Mouse (Mus musculus): Measurements from ENCODE around the gene Kcns1. TPM values are rescaled to one million over a fixed set of nuclear protein-coding genes. Genes with fewer than 3 reads are reported as not detected.

Kcns1 gene
- total RNA-seq, 1 experiment: 0.80 TPM

DNA sequence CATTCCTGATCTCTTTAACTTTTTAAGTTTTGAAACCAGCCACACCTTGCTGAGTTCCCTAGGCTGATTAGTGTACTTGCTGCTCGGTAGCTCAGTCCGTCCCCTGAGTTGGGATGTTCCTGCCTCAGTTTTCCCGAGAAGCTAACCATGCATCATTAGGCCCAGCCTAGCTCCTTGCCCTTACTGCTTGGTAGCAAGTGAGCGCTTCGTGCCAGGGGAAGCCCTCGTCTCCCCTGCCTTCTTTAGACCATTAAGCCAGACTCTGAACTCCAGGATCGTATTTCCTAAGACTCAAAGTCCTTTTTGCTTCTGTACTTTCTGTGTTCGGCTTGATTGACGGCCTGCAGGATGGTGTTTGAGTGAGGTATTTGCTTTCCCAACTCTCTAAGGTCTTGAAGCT lies 12.4 kb upstream of the Kcns1 start:
- in situ Hi-C loops (cut with MboI; ENCODE audit: low sequenced_read_pairs in 2 of 2, unreplicated experiment in 2 of 2): no loop called here
- H3K9me3 ChIP-seq (ENCODE audit: control insufficient read depth, insufficient read depth, low read depth, low read length): no peaks in the 10 kb centered on the region
- H3K27ac ChIP-seq (ENCODE audit: insufficient read depth, low read depth, low read length, poor library complexity, severe bottlenecking): no peak overlapping the region
- TF ChIP-seq ZC3H11A (IDR thresholded peaks at IDR 0.05; ENCODE audit: borderline replicate concordance, low read depth, low read length): no peak
- TF ChIP-seq HCFC1 (IDR thresholded peaks at IDR 0.05; ENCODE audit: borderline replicate concordance, insufficient read depth, low read length): no peak
- no peak for TF ChIP-seq MAFK (IDR thresholded peaks at IDR 0.05; ENCODE audit: insufficient read depth, low read depth, low read length)
- TF ChIP-seq CHD2 (IDR thresholded peaks at IDR 0.05; ENCODE audit: low read depth, low read length): no peak
- no peak for TF ChIP-seq ZNF384 (IDR thresholded peaks at IDR 0.05; ENCODE audit: low read depth, low read length)
- no peak overlapping the region for H3K4me3 ChIP-seq (ENCODE audit: insufficient read depth in 1 of 2, low read depth in 1 of 2, low read length in 2 of 2, poor library complexity in 1 of 2, severe bottlenecking in 1 of 2)
- no peaks in the 10 kb centered on the region for H3K36me3 ChIP-seq (ENCODE audit: control insufficient read depth, insufficient read depth, low read length, poor library complexity, severe bottlenecking)
- peaks cover 0 to 5% of the 10 kb centered on the region in 2 experiments; a peak in 1 of 4 replicates for H3K4me1 ChIP-seq (ENCODE audit: control insufficient read depth in 2 of 2, insufficient read depth in 2 of 2, low read length in 2 of 2, poor library complexity in 1 of 2)
- no peak overlapping the region for H3K9ac ChIP-seq (ENCODE audit: insufficient read depth, low read depth, low read length, poor library complexity, severe bottlenecking)
- DNase-seq (ENCODE audit: low read depth, low spot score): no peak

DNA sequence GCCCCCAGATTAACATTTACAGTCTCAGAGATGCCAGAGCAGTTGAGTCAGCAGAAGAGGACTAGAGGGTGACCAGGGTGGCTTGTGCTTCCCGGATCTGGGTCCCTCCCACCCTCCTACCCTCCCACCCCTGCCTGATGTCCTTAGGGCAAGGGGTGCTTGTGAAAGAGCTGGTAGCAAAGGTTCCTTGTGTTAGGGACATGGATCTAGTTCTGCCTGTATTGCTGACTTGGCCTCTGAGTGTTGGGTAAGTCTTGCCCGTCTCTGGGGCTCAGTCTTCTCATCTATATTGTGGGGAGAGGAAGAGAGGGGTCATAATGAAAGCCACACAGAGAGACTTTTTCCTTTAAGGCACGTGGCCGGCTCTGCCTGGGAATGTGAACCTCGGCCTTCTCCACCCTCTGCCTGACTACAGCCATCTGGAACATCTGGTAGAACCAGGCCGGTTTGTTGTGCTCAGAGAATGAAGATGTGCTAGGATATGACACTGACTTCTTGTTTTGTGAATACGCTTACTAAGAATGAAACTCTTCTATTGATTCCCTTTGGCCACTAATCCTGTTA lies 11.9 kb upstream of the Kcns1 start, which contains the start of gene Wfdc5:
Gene Wfdc5 (minus strand): TSS at position 51 of the 564 bp plus-strand sequence.
- in situ Hi-C loops (cut with MboI; ENCODE audit: low sequenced_read_pairs in 2 of 2, unreplicated experiment in 2 of 2): no loop called here
- Histone ChIP-seq H3K4me1 (ENCODE audit: control insufficient read depth in 2 of 2, insufficient read depth in 2 of 2, low read length in 2 of 2, poor library complexity in 1 of 2) (peaks cover 0 to 5% of the 10 kb centered on the region in 2 experiments; a peak in 1 of 4 replicates), H3K9me3 (ENCODE audit: control insufficient read depth, insufficient read depth, low read depth, low read length) (no peaks in the 10 kb centered on the region), H3K9ac (ENCODE audit: insufficient read depth, low read depth, low read length, poor library complexity, severe bottlenecking) (no peak within 1 kb of the TSS), H3K36me3 (ENCODE audit: control insufficient read depth, insufficient read depth, low read length, poor library complexity, severe bottlenecking) (no peaks in the 10 kb centered on the region), H3K4me3 (ENCODE audit: insufficient read depth in 1 of 2, low read depth in 1 of 2, low read length in 2 of 2, poor library complexity in 1 of 2, severe bottlenecking in 1 of 2) (no peak within 1 kb of the TSS), H3K27ac (ENCODE audit: insufficient read depth, low read depth, low read length, poor library complexity, severe bottlenecking) (no peak within 1 kb of the TSS)
- TF ChIP-seq MAFK (IDR thresholded peaks at IDR 0.05; ENCODE audit: insufficient read depth, low read depth, low read length): no peak
- no peak for TF ChIP-seq HCFC1 (IDR thresholded peaks at IDR 0.05; ENCODE audit: borderline replicate concordance, insufficient read depth, low read length)
- no peak for TF ChIP-seq ZNF384 (IDR thresholded peaks at IDR 0.05; ENCODE audit: low read depth, low read length)
- TF ChIP-seq CHD2 (IDR thresholded peaks at IDR 0.05; ENCODE audit: low read depth, low read length): no peak
- no peak for TF ChIP-seq ZC3H11A (IDR thresholded peaks at IDR 0.05; ENCODE audit: borderline replicate concordance, low read depth, low read length)
- DNase-seq (ENCODE audit: low read depth, low spot score): no peak

DNA sequence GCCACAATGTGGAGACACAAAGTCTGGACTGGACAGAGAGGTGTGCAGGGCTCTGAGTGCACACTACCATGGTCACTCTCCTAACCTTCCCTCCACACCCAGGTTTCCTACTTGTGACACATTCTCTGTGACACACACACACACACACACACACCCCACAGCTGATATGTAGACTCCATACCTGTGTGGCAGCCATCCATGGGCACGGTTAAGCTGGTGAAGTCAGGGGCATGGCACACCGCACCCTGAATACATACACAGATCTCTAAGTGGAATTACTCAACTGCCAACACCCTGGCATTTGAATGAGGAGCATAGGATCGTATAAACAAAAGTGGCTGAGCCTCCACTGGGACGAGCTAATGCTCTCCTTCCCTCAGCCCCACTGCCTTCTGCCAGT lies 9.9 kb upstream of the Kcns1 start:
- Histone ChIP-seq H3K36me3 (ENCODE audit: control insufficient read depth, insufficient read depth, low read length, poor library complexity, severe bottlenecking) (no peaks in the 10 kb centered on the region), H3K4me3 (ENCODE audit: insufficient read depth in 1 of 2, low read depth in 1 of 2, low read length in 2 of 2, poor library complexity in 1 of 2, severe bottlenecking in 1 of 2) (no peak overlapping the region), H3K4me1 (ENCODE audit: control insufficient read depth in 2 of 2, insufficient read depth in 2 of 2, low read length in 2 of 2, poor library complexity in 1 of 2) (peaks cover 0 to 5% of the 10 kb centered on the region in 2 experiments; a peak in 1 of 4 replicates), H3K27ac (ENCODE audit: insufficient read depth, low read depth, low read length, poor library complexity, severe bottlenecking) (no peak overlapping the region), H3K9ac (ENCODE audit: insufficient read depth, low read depth, low read length, poor library complexity, severe bottlenecking) (no peak overlapping the region), H3K9me3 (ENCODE audit: control insufficient read depth, insufficient read depth, low read depth, low read length) (no peaks in the 10 kb centered on the region)
- DNase-seq (ENCODE audit: low read depth, low spot score): no peak
- TF ChIP-seq ZC3H11A (IDR thresholded peaks at IDR 0.05; ENCODE audit: borderline replicate concordance, low read depth, low read length): no peak
- TF ChIP-seq ZNF384 (IDR thresholded peaks at IDR 0.05; ENCODE audit: low read depth, low read length): no peak
- TF ChIP-seq MAFK (IDR thresholded peaks at IDR 0.05; ENCODE audit: insufficient read depth, low read depth, low read length): no peak
- TF ChIP-seq CHD2 (IDR thresholded peaks at IDR 0.05; ENCODE audit: low read depth, low read length): no peak
- no peak for TF ChIP-seq HCFC1 (IDR thresholded peaks at IDR 0.05; ENCODE audit: borderline replicate concordance, insufficient read depth, low read length)
- in situ Hi-C loops (cut with MboI; ENCODE audit: low sequenced_read_pairs in 2 of 2, unreplicated experiment in 2 of 2): no loop called here

DNA sequence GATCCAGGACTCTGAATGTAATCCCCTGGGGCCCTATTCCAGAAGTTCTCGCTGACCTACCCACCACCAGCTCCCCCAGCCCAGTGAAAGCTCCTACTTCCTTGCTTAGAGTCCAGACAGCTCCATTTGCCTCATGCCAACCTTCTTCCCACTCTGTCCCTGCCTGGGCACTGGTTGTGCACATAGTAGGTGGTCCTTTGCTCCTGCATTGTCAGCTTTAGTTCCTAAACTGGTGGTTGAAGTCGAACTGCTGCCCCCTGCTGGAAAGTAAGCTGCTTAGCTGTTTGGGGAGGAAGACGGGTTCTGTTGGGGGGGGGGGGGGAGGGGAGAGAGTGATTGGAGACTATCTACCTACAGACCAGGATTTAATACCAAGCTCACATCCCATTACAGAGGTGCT lies 9.2 kb upstream of the Kcns1 start:
- Histone ChIP-seq H3K4me3 (ENCODE audit: insufficient read depth in 1 of 2, low read depth in 1 of 2, low read length in 2 of 2, poor library complexity in 1 of 2, severe bottlenecking in 1 of 2) (no peak overlapping the region), H3K27ac (ENCODE audit: insufficient read depth, low read depth, low read length, poor library complexity, severe bottlenecking) (no peak overlapping the region), H3K4me1 (ENCODE audit: control insufficient read depth in 2 of 2, insufficient read depth in 2 of 2, low read length in 2 of 2, poor library complexity in 1 of 2) (peaks cover 0 to 5% of the 10 kb centered on the region in 2 experiments; a peak in 1 of 4 replicates), H3K9ac (ENCODE audit: insufficient read depth, low read depth, low read length, poor library complexity, severe bottlenecking) (no peak overlapping the region), H3K9me3 (ENCODE audit: control insufficient read depth, insufficient read depth, low read depth, low read length) (no peaks in the 10 kb centered on the region), H3K36me3 (ENCODE audit: control insufficient read depth, insufficient read depth, low read length, poor library complexity, severe bottlenecking) (no peaks in the 10 kb centered on the region)
- TF ChIP-seq ZNF384 (IDR thresholded peaks at IDR 0.05; ENCODE audit: low read depth, low read length): no peak
- no peak for TF ChIP-seq HCFC1 (IDR thresholded peaks at IDR 0.05; ENCODE audit: borderline replicate concordance, insufficient read depth, low read length)
- no peak for TF ChIP-seq CHD2 (IDR thresholded peaks at IDR 0.05; ENCODE audit: low read depth, low read length)
- TF ChIP-seq MAFK (IDR thresholded peaks at IDR 0.05; ENCODE audit: insufficient read depth, low read depth, low read length): no peak
- no peak for TF ChIP-seq ZC3H11A (IDR thresholded peaks at IDR 0.05; ENCODE audit: borderline replicate concordance, low read depth, low read length)
- in situ Hi-C loops (cut with MboI; ENCODE audit: low sequenced_read_pairs in 2 of 2, unreplicated experiment in 2 of 2): no loop called here
- peak; percentile 19 for DNase-seq (ENCODE audit: low read depth, low spot score)

Measured in ES-E14 (cell line).